Mouse (Mus musculus) forebrain, embryonic 13.5 days (tissue): ENCODE data around the gene Acot9. TPM values are rescaled to one million over a fixed set of nuclear protein-coding genes. Genes with fewer than 3 reads are reported as not detected.

Source experiments
- ATAC-seq: fragments of 200-750 bp; cut with Nextera tagmentation; 2 replicates; pipeline ENCODE4 v1.8.0; 2017
- H3K27ac ChIP-seq: fragments of 300-500 bp; sonication (generic); 2 replicates; pipeline ENCODE4 v1.5.1; 2015; ENCODE audit warnings: inconsistent platforms, mild to moderate bottlenecking, moderate library complexity
- H3K27me3 ChIP-seq: fragments of 300-500 bp; sonication (generic); 2 replicates; pipeline ENCODE4 v1.6.1; 2015; ENCODE audit warnings: mild to moderate bottlenecking, inconsistent platforms
- H3K36me3 ChIP-seq: fragments of 300-500 bp; sonication (generic); 2 replicates; pipeline ENCODE4 v1.6.1; 2015; ENCODE audit warnings: mild to moderate bottlenecking, inconsistent platforms; ENCODE audit not compliant: poor library complexity, severe bottlenecking
- H3K4me1 ChIP-seq: fragments of 300-500 bp; sonication (generic); 2 replicates; pipeline ENCODE4 v1.6.1; 2015; ENCODE audit warnings: inconsistent platforms
- H3K4me2 ChIP-seq: fragments of 300-500 bp; sonication (generic); 2 replicates; pipeline ENCODE4 v1.6.1; 2015; ENCODE audit warnings: inconsistent platforms, mild to moderate bottlenecking, moderate library complexity
- H3K4me3 ChIP-seq: fragments of 300-500 bp; sonication (generic); 2 replicates; pipeline ENCODE4 v1.5.1; 2015; ENCODE audit warnings: mild to moderate bottlenecking, inconsistent platforms
- H3K9ac ChIP-seq: fragments of 300-500 bp; sonication (generic); 2 replicates; pipeline ENCODE4 v1.6.1; 2015; ENCODE audit warnings: mild to moderate bottlenecking, inconsistent platforms
- H3K9me3 ChIP-seq: fragments of 300-500 bp; sonication (generic); replicated peaks from 2 replicates; pipeline ENCODE4 v1.6.1; 2016; ENCODE audit warnings: inconsistent platforms
- WGBS: fragments of 180-500 bp; shearing (Covaris S2); methylation state at CpG from one replicate; pipeline ENCODE4 v1.1.7; 2015; 5-methylcytosine and 5-hydroxymethylcytosine counted together
- polyA plus RNA-seq: library from polyadenylated mRNA; unstranded; fragments of >200 nt; fragmentation: Nextera tagmentation; extraction: Ambion mirVana; gene quantifications from 2 replicates; pipeline ENCODE4 v1.2.1, GENCODE M21; 2015

Gene Acot9
- polyA plus RNA-seq, 1 experiment from 2014 or later, result 21.2 TPM

- H3K9ac ChIP-seq, result peak overlapping the region; percentile 74
- H3K27ac ChIP-seq, result no peak overlapping the region
- no peaks in the 10 kb centered on the region for H3K27me3 ChIP-seq
- 8% methylated on average over 7 of the region's 7 CpGs for WGBS
- H3K4me1 ChIP-seq, result no peaks in the 10 kb centered on the region
- ATAC-seq, result no peak
- H3K4me2 ChIP-seq, result peak overlapping the region; percentile 57
- H3K9me3 ChIP-seq, result no peaks in the 10 kb centered on the region
- H3K4me3 ChIP-seq, result peak overlapping the region; percentile 54
- no peaks in the 10 kb centered on the region for H3K36me3 ChIP-seq
Observed at GRCm38 (mm10) chrX:155337567-155337904, 75.3 kb downstream of the Acot9 start.

GRCm38 (mm10) chrX:155337905-155338721, 75.9 kb downstream of the Acot9 start:
- peak; percentile 98 for ATAC-seq
- 25% methylated on average over 46 of the region's 49 CpGs for WGBS
- peak overlapping the region; percentile 57 for H3K4me2 ChIP-seq
- H3K4me1 ChIP-seq, result no peaks in the 10 kb centered on the region
- peak overlapping the region; percentile 54 for H3K4me3 ChIP-seq
- H3K36me3 ChIP-seq, result no peaks in the 10 kb centered on the region
- H3K27me3 ChIP-seq, result no peaks in the 10 kb centered on the region
- peak overlapping the region; percentile 74 for H3K9ac ChIP-seq
- peak overlapping the region; percentile 54 for H3K27ac ChIP-seq
- no peaks in the 10 kb centered on the region for H3K9me3 ChIP-seq

GRCm38 (mm10) chrX:155340654-155341053, 78.4 kb downstream of the Acot9 start, which contains the start of gene Prdx4:
Gene Prdx4 (minus strand): TSS chrX:155340754.
- Histone ChIP-seq H3K9ac (no peak within 1 kb of the TSS), H3K4me3 (no peak within 1 kb of the TSS)
- no peak for ATAC-seq

GRCm38 (mm10) chrX:155346249-155346648, 84.0 kb downstream of the Acot9 start:
- no peak overlapping the region for H3K27ac ChIP-seq
- no peak overlapping the region for H3K4me2 ChIP-seq
- no peaks in the 10 kb centered on the region for H3K9me3 ChIP-seq
- no peak for ATAC-seq
- H3K4me3 ChIP-seq, result no peak overlapping the region
- WGBS, result 91% methylated on average over 2 of the region's 2 CpGs
- no peak overlapping the region for H3K9ac ChIP-seq
- no peaks in the 10 kb centered on the region for H3K4me1 ChIP-seq
- H3K27me3 ChIP-seq, result no peaks in the 10 kb centered on the region
- no peaks in the 10 kb centered on the region for H3K36me3 ChIP-seq

More at GRCm38 (mm10) chrX:155340654-155341053, 78.4 kb downstream of the Acot9 start, which contains the start of gene Prdx4:
- no peak within 1 kb of the TSS for H3K27ac ChIP-seq
- no peak within 1 kb of the TSS for H3K4me2 ChIP-seq
- no peaks in the 10 kb centered on the region for H3K9me3 ChIP-seq
- H3K27me3 ChIP-seq, result no peaks in the 10 kb centered on the region
- no peaks in the 10 kb centered on the region for H3K36me3 ChIP-seq
- H3K4me1 ChIP-seq, result no peaks in the 10 kb centered on the region

Other genes starting within 250 kb of the Acot9 start
- gene Magea5, start 199.3 kb upstream of the Acot9 start, polyA plus RNA-seq, result not detected in 2 replicates
- gene Magea1, start 172.7 kb upstream of the Acot9 start, polyA plus RNA-seq, result not detected in 2 replicates
- gene Magea2, start 168.8 kb upstream of the Acot9 start, polyA plus RNA-seq, result not detected in 2 replicates
- gene Cldn34b2, start 134.0 kb upstream of the Acot9 start, polyA plus RNA-seq, result not detected in 2 replicates
- gene Sat1, start 46.0 kb upstream of the Acot9 start, polyA plus RNA-seq, result 57.8 and 64.3 TPM in 2 replicates
- gene Prdx4, start 78.3 kb downstream of the Acot9 start, polyA plus RNA-seq, result 155 and 162 TPM in 2 replicates